Mouse (Mus musculus) heart, postnatal 14 days (tissue): ENCODE data around the gene Tuba1a. TPM values are rescaled to one million over a fixed set of nuclear protein-coding genes. Genes with fewer than 3 reads are reported as not detected.

Experiments used
- total RNA-seq, 2 experiments: library from RNA; stranded (reverse); gene quantifications; 2 replicates each; pipeline ENCODE4 v1.2.3; 2021

Gene Tuba1a
- total RNA-seq, 2 experiments from 2014 or later: 116 to 154 TPM

Other genes with a start within 250 kb of the Tuba1a start
- gene Ccdc65, start 245.5 kb downstream of the Tuba1a start, total RNA-seq: under 1 TPM; 0.29 to 0.72 TPM
- 1 to 10 TPM; 4.6 to 5.0 TPM for gene Fkbp11, start 225.5 kb downstream of the Tuba1a start, total RNA-seq
- 10 to 100 TPM; 26.4 to 26.6 TPM for gene Arf3, start 190.5 kb downstream of the Tuba1a start, total RNA-seq
- under 1 TPM; 0.45 to 0.61 TPM for gene Wnt10b, start 175.6 kb downstream of the Tuba1a start, total RNA-seq
- gene Wnt1, start 163.8 kb downstream of the Tuba1a start, total RNA-seq: not detected
- gene Ddn, start 144.2 kb downstream of the Tuba1a start, total RNA-seq: under 1 TPM; 0.20 to 0.31 TPM
- gene Prkag1, start 122.2 kb downstream of the Tuba1a start, total RNA-seq: 10 to 100 TPM; 91.8 to 93.6 TPM
- gene Kmt2d, start 82.5 kb downstream of the Tuba1a start, total RNA-seq: 10 to 100 TPM; 63.2 to 64.5 TPM
- 1 to 10 TPM; 1.6 to 2.0 TPM for gene Rhebl1, start 59.2 kb downstream of the Tuba1a start, total RNA-seq
- gene Dhh, start 55.2 kb downstream of the Tuba1a start, total RNA-seq: 1 to 10 TPM; 2.0 to 2.7 TPM
- 10 to 100 TPM; 13.6 to 13.7 TPM for gene Lmbr1l, start 35.5 kb downstream of the Tuba1a start, total RNA-seq
- gene Tuba1b, start 19.1 kb downstream of the Tuba1a start, total RNA-seq: 100 to 1,000 TPM; 164 to 218 TPM
- gene Gm49450, start 152 bp downstream of the Tuba1a start, total RNA-seq: not detected
- gene Tuba1c, start 76.2 kb upstream of the Tuba1a start, total RNA-seq: 10 to 100 TPM; 42.2 to 57.4 TPM
- under 1 TPM; 0.44 to 0.86 TPM for gene Prph, start 101.5 kb upstream of the Tuba1a start, total RNA-seq
- 1 to 10 TPM; 2.1 to 2.2 TPM for gene Troap, start 120.9 kb upstream of the Tuba1a start, total RNA-seq
- not detected for gene C1ql4, start 134.1 kb upstream of the Tuba1a start, total RNA-seq
- under 1 TPM; 0.27 to 0.45 TPM for gene Dnajc22, start 139.5 kb upstream of the Tuba1a start, total RNA-seq
- gene Spats2, start 172.2 kb upstream of the Tuba1a start, total RNA-seq: 10 to 100 TPM; 11.4 to 12.3 TPM